Mouse (Mus musculus): ENCODE measurements at regions not wholly inside any gene's neighbourhood (a gene's known extent, or its start where the extent isn't known, plus 50 kb on each side); places are given as distances from the start of the nearest gene placed in this dataset.

GRCm38 (mm10) chr3:120217710-120218109, 433.4 kb upstream of the Ptbp2 start:
- intact Hi-C loops (cut with DNase I), result no loop called here

GRCm38 (mm10) chr3:120214616-120215250, 430.5 kb upstream of the Ptbp2 start:
- DNase-seq, result no peak
- intact Hi-C loops (cut with DNase I), result no loop called here

More at GRCm38 (mm10) chr3:120217710-120218109, 433.4 kb upstream of the Ptbp2 start:
- no peak for DNase-seq

GRCm38 (mm10) chr3:120199403-120199802, 415.1 kb upstream of the Ptbp2 start:
- no peak for DNase-seq
- intact Hi-C loops (cut with DNase I), result loop anchor here (10.0 kb wide), 1 partner anchor 245 kb away; no protein-coding TSS in a partner anchor

GRCm38 (mm10) chr3:120194501-120194900, 410.2 kb upstream of the Ptbp2 start:
- DNase-seq, result no peak
- intact Hi-C loops (cut with DNase I), result loop anchor here (5.0 to 10.0 kb wide), 3 partner anchors 240 to 1767 kb away; no protein-coding TSS in a partner anchor

DNA sequence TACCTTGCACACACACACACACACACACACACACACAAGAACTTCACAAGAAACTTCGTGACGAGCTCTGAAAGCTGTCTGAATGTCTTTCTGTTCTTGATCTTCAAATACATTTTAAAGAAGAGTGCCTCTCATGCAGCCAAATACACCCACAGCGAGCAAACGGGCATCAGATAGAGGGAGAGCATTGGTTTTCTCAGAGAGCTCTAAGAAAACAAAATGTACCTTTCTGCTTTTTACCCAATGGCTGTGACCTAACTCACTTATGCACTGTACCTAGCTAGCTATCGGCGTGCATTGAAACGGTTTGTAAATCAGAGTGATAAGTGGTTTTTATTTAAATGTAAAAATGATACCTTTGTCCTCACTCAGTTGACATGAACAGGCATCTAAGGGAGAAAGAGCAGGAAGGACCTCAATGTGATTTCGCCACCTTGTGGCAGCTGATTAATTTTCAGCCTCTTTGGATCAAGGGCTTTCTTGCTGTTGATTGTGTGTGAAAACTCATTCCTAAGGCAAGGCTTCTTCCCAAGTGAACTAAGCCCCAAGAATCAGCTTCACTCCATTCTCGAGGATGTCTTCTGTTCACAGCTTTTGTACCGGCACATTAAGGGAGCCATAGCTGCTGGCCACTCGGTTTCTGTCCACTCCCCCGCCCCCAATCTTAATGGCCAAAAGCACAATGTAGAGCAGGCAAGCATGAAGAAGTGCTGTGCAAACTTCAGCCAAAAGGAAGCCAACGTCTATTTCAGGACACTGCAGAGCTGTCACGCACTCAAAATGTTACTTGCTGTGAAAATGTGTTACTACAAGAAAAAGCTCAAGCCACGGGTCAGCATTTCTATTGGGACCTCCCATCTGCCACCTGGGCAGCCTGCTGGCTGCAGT, 408.4 kb upstream of the Ptbp2 start:
- intact Hi-C loops (cut with DNase I), result loop anchor here (5.0 to 10.0 kb wide), 3 partner anchors 238 to 1765 kb away; no protein-coding TSS in a partner anchor

DNA sequence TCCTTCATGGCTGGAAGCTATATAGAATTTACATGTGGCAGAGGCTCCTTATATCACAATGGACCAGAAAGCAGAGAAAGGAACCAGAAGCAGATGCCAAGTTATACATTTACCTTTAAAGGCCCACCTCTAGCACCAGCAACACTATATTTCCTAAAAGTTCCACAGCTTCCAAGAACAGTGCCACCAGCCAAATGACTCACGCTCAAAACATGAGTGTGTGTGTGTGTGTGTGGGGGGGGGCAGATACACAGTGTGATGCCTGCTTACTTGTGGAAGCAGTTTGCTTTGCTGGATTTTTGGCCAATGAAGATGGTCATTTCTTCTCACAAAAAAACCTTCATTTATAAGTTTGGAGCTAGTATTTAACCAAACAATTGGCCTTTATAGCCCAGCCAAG, 405.3 kb upstream of the Ptbp2 start:
- intact Hi-C loops (cut with DNase I), result loop anchor here (5.0 to 10.0 kb wide), 3 partner anchors 235 to 1762 kb away; no protein-coding TSS in a partner anchor
- DNase-seq, result no peak

More for the DNA sequence above, 408.4 kb upstream of the Ptbp2 start:
- peak; percentile 68 to 76 for DNase-seq

DNA sequence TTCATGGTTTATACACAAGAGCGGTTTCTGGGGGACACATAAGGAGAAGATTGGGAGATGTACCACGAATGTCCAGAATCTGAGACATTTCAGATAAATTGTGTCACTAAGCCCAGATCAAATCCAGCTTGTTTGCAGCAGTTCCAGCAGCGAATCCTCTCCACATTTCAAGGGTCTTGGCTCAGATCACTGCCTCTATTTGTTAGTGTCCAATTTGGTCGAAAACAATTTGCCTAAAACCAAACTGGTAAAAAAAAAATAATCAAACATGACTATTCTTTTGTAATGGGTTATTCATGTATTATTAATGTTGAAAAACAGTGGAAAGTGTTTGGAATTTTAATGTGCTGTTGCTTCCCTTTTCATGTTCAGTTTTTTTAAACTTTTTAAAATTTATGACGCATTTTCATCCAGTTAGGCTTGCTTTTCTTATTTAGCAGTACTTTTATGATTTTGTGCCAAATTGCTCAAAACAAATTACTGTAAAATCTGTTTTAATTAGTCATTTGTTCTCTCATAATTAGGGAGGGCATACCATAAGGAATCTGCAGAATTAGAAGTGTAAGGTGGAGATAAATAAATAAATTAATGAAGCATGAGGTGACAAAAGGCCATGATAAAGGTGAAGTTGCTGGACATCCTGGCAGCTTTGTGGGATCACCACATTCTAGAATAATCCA, 396.8 kb upstream of the Ptbp2 start:
- intact Hi-C loops (cut with DNase I), result no loop called here
- no peak for DNase-seq

- intact Hi-C loops (cut with DNase I), result no loop called here
- peak; percentile 14 to 16 for DNase-seq
Observed at GRCm38 (mm10) chr3:120175632-120176031, 391.4 kb upstream of the Ptbp2 start.
